Mouse (Mus musculus): ENCODE measurements at regions not wholly inside any gene's neighbourhood (a gene's known extent, or its start where the extent isn't known, plus 50 kb on each side); places are given as distances from the start of the nearest gene placed in this dataset.

GRCm38 (mm10) chr1:165086131-165086530, 74.4 kb downstream of the Tbx19 start:
- DNase-seq, result no peak

GRCm38 (mm10) chr1:165084753-165085152, 75.8 kb downstream of the Tbx19 start:
- no peak for DNase-seq

More at GRCm38 (mm10) chr1:165086131-165086530, 74.4 kb downstream of the Tbx19 start:
- Histone ChIP-seq H3K36me3 (replicated peaks; ENCODE audit: insufficient read depth, low read length) (no peaks in the 10 kb centered on the region), H3K4me3 (ENCODE audit: low read depth, low read length) (no peak overlapping the region), H3K27me3 (ENCODE audit: insufficient read depth, low read length) (no peaks in the 10 kb centered on the region), H3K9ac (replicated peaks) (no peak overlapping the region), H3K4me2 (ENCODE audit: low read depth, low read length) (no peak overlapping the region), H3K9me3 (ENCODE audit: low read length) (no peaks in the 10 kb centered on the region; the same call in 1 of the 2 replicates), H3K4me1 (ENCODE audit: insufficient read depth) (no peaks in the 10 kb centered on the region), H3K27ac (ENCODE audit: low read depth) (no peak overlapping the region)
- ATAC-seq, result no peak
- TF ChIP-seq EP300 (IDR thresholded peaks at IDR 0.05; ENCODE audit: low read depth), result no peak
- TF ChIP-seq CTCF (IDR thresholded peaks at IDR 0.05; ENCODE audit: low read depth), result no peak
- WGBS (ENCODE audit: insufficient replicate concordance), result 72% methylated on average over 3 of the region's 3 CpGs

GRCm38 (mm10) chr1:165084179-165084578, 76.4 kb downstream of the Tbx19 start:
- no peak overlapping the region for H3K9ac ChIP-seq (replicated peaks)
- 66% methylated on average over 6 of the region's 6 CpGs for WGBS (ENCODE audit: insufficient replicate concordance)
- no peaks in the 10 kb centered on the region; the same call in 1 of the 2 replicates for H3K9me3 ChIP-seq (ENCODE audit: low read length)
- no peak for ATAC-seq
- H3K27me3 ChIP-seq (ENCODE audit: insufficient read depth, low read length), result no peaks in the 10 kb centered on the region
- no peaks in the 10 kb centered on the region for H3K4me1 ChIP-seq (ENCODE audit: insufficient read depth)
- no peaks in the 10 kb centered on the region for H3K36me3 ChIP-seq (replicated peaks; ENCODE audit: insufficient read depth, low read length)
- no peak overlapping the region for H3K27ac ChIP-seq (ENCODE audit: low read depth)
- no peak overlapping the region for H3K4me2 ChIP-seq (ENCODE audit: low read depth, low read length)
- no peak overlapping the region for H3K4me3 ChIP-seq (ENCODE audit: low read depth, low read length)
- no peak for DNase-seq
- TF ChIP-seq EP300 (IDR thresholded peaks at IDR 0.05; ENCODE audit: low read depth) (no peak), CTCF (IDR thresholded peaks at IDR 0.05; ENCODE audit: low read depth) (no peak)

More at GRCm38 (mm10) chr1:165084753-165085152, 75.8 kb downstream of the Tbx19 start:
- Histone ChIP-seq H3K4me3 (ENCODE audit: low read depth, low read length) (no peak overlapping the region), H3K9me3 (ENCODE audit: low read length) (no peaks in the 10 kb centered on the region; the same call in 1 of the 2 replicates), H3K4me2 (ENCODE audit: low read depth, low read length) (no peak overlapping the region), H3K27me3 (ENCODE audit: insufficient read depth, low read length) (no peaks in the 10 kb centered on the region), H3K4me1 (ENCODE audit: insufficient read depth) (no peaks in the 10 kb centered on the region), H3K9ac (replicated peaks) (no peak overlapping the region), H3K27ac (ENCODE audit: low read depth) (no peak overlapping the region), H3K36me3 (replicated peaks; ENCODE audit: insufficient read depth, low read length) (no peaks in the 10 kb centered on the region)
- no peak for TF ChIP-seq EP300 (IDR thresholded peaks at IDR 0.05; ENCODE audit: low read depth)
- TF ChIP-seq CTCF (IDR thresholded peaks at IDR 0.05; ENCODE audit: low read depth), result no peak
- WGBS (ENCODE audit: insufficient replicate concordance), result 43% methylated on average over 9 of the region's 9 CpGs
- no peak for ATAC-seq

- H3K4me2 ChIP-seq (ENCODE audit: low read depth, low read length), result no peak overlapping the region
- H3K9ac ChIP-seq (replicated peaks), result no peak overlapping the region
- no peaks in the 10 kb centered on the region; the same call in 1 of the 2 replicates for H3K9me3 ChIP-seq (ENCODE audit: low read length)
- no peak overlapping the region for H3K4me3 ChIP-seq (ENCODE audit: low read depth, low read length)
- no peaks in the 10 kb centered on the region for H3K27me3 ChIP-seq (ENCODE audit: insufficient read depth, low read length)
- ATAC-seq (no peak), DNase-seq (no peak)
- H3K36me3 ChIP-seq (replicated peaks; ENCODE audit: insufficient read depth, low read length), result no peaks in the 10 kb centered on the region
- 82% methylated on average over 9 of the region's 9 CpGs for WGBS (ENCODE audit: insufficient replicate concordance)
- H3K27ac ChIP-seq (ENCODE audit: low read depth), result no peak overlapping the region
- H3K4me1 ChIP-seq (ENCODE audit: insufficient read depth), result no peaks in the 10 kb centered on the region
- TF ChIP-seq CTCF (IDR thresholded peaks at IDR 0.05; ENCODE audit: low read depth), result no peak
These were observed 80.2 kb downstream of the Tbx19 start for GRCm38 (mm10) chr1:165080351-165080750.

- H3K4me2 ChIP-seq (ENCODE audit: low read depth, low read length), result no peak overlapping the region
- no peak overlapping the region for H3K4me3 ChIP-seq (ENCODE audit: low read depth, low read length)
- DNase-seq (no peak), ATAC-seq (no peak)
- no peaks in the 10 kb centered on the region for H3K27me3 ChIP-seq (ENCODE audit: insufficient read depth, low read length)
- no peak overlapping the region for H3K27ac ChIP-seq (ENCODE audit: low read depth)
- no peaks in the 10 kb centered on the region for H3K4me1 ChIP-seq (ENCODE audit: insufficient read depth)
- H3K36me3 ChIP-seq (replicated peaks; ENCODE audit: insufficient read depth, low read length), result no peaks in the 10 kb centered on the region
- no peaks in the 10 kb centered on the region; the same call in 1 of the 2 replicates for H3K9me3 ChIP-seq (ENCODE audit: low read length)
- TF ChIP-seq CTCF (IDR thresholded peaks at IDR 0.05; ENCODE audit: low read depth), result no peak
- H3K9ac ChIP-seq (replicated peaks), result no peak overlapping the region
- WGBS (ENCODE audit: insufficient replicate concordance), result 70% methylated on average over 4 of the region's 4 CpGs
These were observed 83.3 kb downstream of the Tbx19 start for GRCm38 (mm10) chr1:165077313-165077712.

GRCm38 (mm10) chr1:165075301-165076082, 85.1 kb downstream of the Tbx19 start:
- Histone ChIP-seq H3K4me1 (ENCODE audit: insufficient read depth) (no peaks in the 10 kb centered on the region), H3K4me2 (ENCODE audit: low read depth, low read length) (no peak overlapping the region), H3K27ac (ENCODE audit: low read depth) (no peak overlapping the region), H3K9ac (replicated peaks) (no peak overlapping the region), H3K27me3 (ENCODE audit: insufficient read depth, low read length) (no peaks in the 10 kb centered on the region), H3K9me3 (ENCODE audit: low read length) (no peaks in the 10 kb centered on the region), H3K36me3 (replicated peaks; ENCODE audit: insufficient read depth, low read length) (no peaks in the 10 kb centered on the region), H3K4me3 (ENCODE audit: low read depth, low read length) (no peak overlapping the region)
- 52% methylated on average over 5 of the region's 5 CpGs for WGBS (ENCODE audit: insufficient replicate concordance)
- DNase-seq (no peak), ATAC-seq (no peak)
- no peak for TF ChIP-seq EP300 (IDR thresholded peaks at IDR 0.05; ENCODE audit: low read depth)
- no peak for TF ChIP-seq CTCF (IDR thresholded peaks at IDR 0.05; ENCODE audit: low read depth)

Data from liver, postnatal 0 days (tissue).